ENCODE assay signal across 9 mouse cellular contexts in genomic region chr4:109504885-109505284, GRCm38 (mm10). TPM values are rescaled to one million over a fixed set of nuclear protein-coding genes. Genes with fewer than 3 reads are reported as not detected.
DNase-seq lines count a peak whose midpoint lies in the region; ATAC-seq lines count a peak whose summit lies in the region.
"Had no signal": no experiment of that assay in that cellular context is flagged by ENCODE, and none has a peak within 500 bp of the region (broad histone marks: within the 10 kb centered on the region; RNA-seq: fewer than 3 reads in every experiment).

No protein-coding gene starts in this region.

- no peaks in the 10 kb centered on the region for H3K27me3 ChIP-seq in midbrain, embryonic 10.5 days (ENCODE audit: low read depth, poor library complexity, severe bottlenecking)
- no peaks in the 10 kb centered on the region for H3K27me3 ChIP-seq in midbrain, embryonic 16.5 days (ENCODE audit: control insufficient read depth, insufficient read depth, low read depth, low read length)
- H3K27me3 ChIP-seq in embryonic facial prominence, embryonic 10.5 days (replicated peaks; ENCODE audit: low read depth, poor library complexity, severe bottlenecking), result no peaks in the 10 kb centered on the region
- H3K27me3 ChIP-seq: stomach, embryonic 15.5 days had no signal

- H3K36me3 ChIP-seq in midbrain, embryonic 10.5 days, result no peaks in the 10 kb centered on the region
- no peaks in the 10 kb centered on the region for H3K36me3 ChIP-seq in midbrain, embryonic 16.5 days (ENCODE audit: control insufficient read depth, insufficient read depth, low read length)
- no peaks in the 10 kb centered on the region for H3K36me3 ChIP-seq in embryonic facial prominence, embryonic 10.5 days (replicated peaks)
- H3K36me3 ChIP-seq: stomach, embryonic 15.5 days had no signal

- DNase-seq in midbrain, embryonic 10.5 days (ENCODE audit: low spot score), result peak; percentile 31
- peak; percentile 89 for DNase-seq in adipocyte (ENCODE audit: low spot score)
- DNase-seq in embryonic facial prominence, embryonic 10.5 days (ENCODE audit: low spot score), result peak; percentile 54
- DNase-seq in left cerebral cortex, adult 9 months (ENCODE audit: low spot score in 2 of 2), result peak; percentile 9 to 66
- DNase-seq in mesoderm, embryonic 11.5 days (ENCODE audit: low read depth, low spot score), result peak; percentile 68
- DNase-seq in telencephalon, adult 2 months (ENCODE audit: low read depth, low spot score), result peak; percentile 36

- H3K27ac ChIP-seq in midbrain, embryonic 10.5 days (replicated peaks), result no peak overlapping the region
- H3K27ac ChIP-seq in midbrain, embryonic 16.5 days (ENCODE audit: low read length), result no peak overlapping the region
- H3K27ac ChIP-seq in embryonic facial prominence, embryonic 10.5 days (replicated peaks), result no peak overlapping the region
- H3K27ac ChIP-seq: stomach, embryonic 15.5 days had no signal

- no peak overlapping the region for H3K9ac ChIP-seq in midbrain, embryonic 16.5 days (ENCODE audit: low read depth, low read length)
- H3K9ac ChIP-seq: stomach, embryonic 15.5 days had no signal

- WGBS in midbrain, embryonic 10.5 days, result 7% methylated on average over 5 of the region's 5 CpGs
- WGBS in midbrain, embryonic 16.5 days, result 6% methylated on average over 5 of the region's 5 CpGs
- WGBS in embryonic facial prominence, embryonic 10.5 days, result 7% methylated on average over 5 of the region's 5 CpGs

- no peaks in the 10 kb centered on the region for H3K9me3 ChIP-seq in midbrain, embryonic 10.5 days (replicated peaks)
- no peaks in the 10 kb centered on the region for H3K9me3 ChIP-seq in midbrain, embryonic 16.5 days (replicated peaks; ENCODE audit: control insufficient read depth, low read length, poor library complexity, severe bottlenecking)
- H3K9me3 ChIP-seq in embryonic facial prominence, embryonic 10.5 days, result no peaks in the 10 kb centered on the region
- H3K9me3 ChIP-seq: stomach, embryonic 15.5 days had no signal

- no peak overlapping the region for H3K4me2 ChIP-seq in midbrain, embryonic 16.5 days (ENCODE audit: low read length)
- H3K4me2 ChIP-seq: stomach, embryonic 15.5 days had no signal

- no peak overlapping the region for H3K4me3 ChIP-seq in midbrain, embryonic 10.5 days
- H3K4me3 ChIP-seq in midbrain, embryonic 16.5 days (ENCODE audit: low read depth, low read length), result no peak overlapping the region
- no peak overlapping the region for H3K4me3 ChIP-seq in embryonic facial prominence, embryonic 10.5 days
- H3K4me3 ChIP-seq: stomach, embryonic 15.5 days had no signal

- no peaks in the 10 kb centered on the region for H3K4me1 ChIP-seq in midbrain, embryonic 10.5 days
- H3K4me1 ChIP-seq in midbrain, embryonic 16.5 days (ENCODE audit: control insufficient read depth, insufficient read depth, low read length), result no peaks in the 10 kb centered on the region
- H3K4me1 ChIP-seq in embryonic facial prominence, embryonic 10.5 days, result no peaks in the 10 kb centered on the region
- H3K4me1 ChIP-seq: stomach, embryonic 15.5 days had no signal

- ATAC-seq in midbrain, embryonic 16.5 days, result no peak
- peak; percentile 85 to 95 for ATAC-seq in hematopoietic stem cell, adult 5-6 weeks (replicated peaks in 1 of 2; ENCODE audit: insufficient read depth in 1 of 2, low FRiP score in 2 of 2, low TSS enrichment in 1 of 2, low read depth in 1 of 2, poor library complexity in 2 of 2, severe bottlenecking in 2 of 2)

RNA-seq across cellular contexts. Expression of gene Rnf11, which starts 20.4 kb away (rescaled TPM):
- 24.5 and 30.9 TPM in 2 replicates for polyA plus RNA-seq in midbrain, embryonic 10.5 days (2016; fragmentation: Nextera tagmentation; extraction: Ambion mirVana)
- 64.3 and 68.5 TPM in 2 replicates for polyA plus RNA-seq in midbrain, embryonic 16.5 days (2015; fragmentation: Nextera tagmentation; extraction: Ambion mirVana)
- 22.0 and 22.2 TPM in 2 replicates for polyA plus RNA-seq in embryonic facial prominence, embryonic 10.5 days (2016; fragmentation: Nextera tagmentation; extraction: Ambion mirVana)
- total RNA-seq in hematopoietic stem cell, adult 5-6 weeks (2017), result 38.7 and 55.1 TPM in 2 replicates

RNA-seq across cellular contexts. Expression of gene 4930522H14Rik, which starts 26.2 kb away (rescaled TPM):
- polyA plus RNA-seq in midbrain, embryonic 10.5 days (2016; fragmentation: Nextera tagmentation; extraction: Ambion mirVana), result not detected in 2 replicates
- not detected in 2 replicates for polyA plus RNA-seq in midbrain, embryonic 16.5 days (2015; fragmentation: Nextera tagmentation; extraction: Ambion mirVana)
- polyA plus RNA-seq in embryonic facial prominence, embryonic 10.5 days (2016; fragmentation: Nextera tagmentation; extraction: Ambion mirVana), result not detected in 2 replicates
- total RNA-seq in hematopoietic stem cell, adult 5-6 weeks (2017), result not detected in 2 replicates
- polyA plus RNA-seq: stomach, embryonic 15.5 days had no signal

Comparison
In these comparisons a context has a peak if more than half of its experiments do, and no peak if none do; other contexts are left out.
1. DNase-seq: peak in every context shown above with its lines; median percentile 89 in adipocyte; 68 in mesoderm, embryonic 11.5 days; 54 in embryonic facial prominence, embryonic 10.5 days; 38 in left cerebral cortex, adult 9 months; 36 in telencephalon, adult 2 months; 31 in midbrain, embryonic 10.5 days.